Mouse (Mus musculus): ENCODE results near the gene Zfp59. TPM values are rescaled to one million over a fixed set of nuclear protein-coding genes. Genes with fewer than 3 reads are reported as not detected.

The Zfp59 gene
- polyA plus RNA-seq, 1 experiment from 2014 or later, result 10.1 TPM

Other genes starting within 250 kb of the Zfp59 start
- gene Akt2, start 247.1 kb upstream of the Zfp59 start, polyA plus RNA-seq (2016; fragmentation: Nextera tagmentation; extraction: Ambion mirVana), result 95.3 and 101 TPM in 2 replicates
- gene Ttc9b, start 184.7 kb upstream of the Zfp59 start, polyA plus RNA-seq (2016; fragmentation: Nextera tagmentation; extraction: Ambion mirVana), result 1.6 and 1.9 TPM in 2 replicates
- 9.0 and 9.2 TPM in 2 replicates for gene Map3k10, start 164.0 kb upstream of the Zfp59 start, polyA plus RNA-seq (2016; fragmentation: Nextera tagmentation; extraction: Ambion mirVana)
- 4.9 and 5.0 TPM in 2 replicates for gene Zfp607b, start 149.3 kb upstream of the Zfp59 start, polyA plus RNA-seq (2016; fragmentation: Nextera tagmentation; extraction: Ambion mirVana)
- gene Zfp60, start 107.2 kb upstream of the Zfp59 start, polyA plus RNA-seq (2016; fragmentation: Nextera tagmentation; extraction: Ambion mirVana), result 57.1 and 58.6 TPM in 2 replicates
- gene Zfp626, start 31.4 kb upstream of the Zfp59 start, polyA plus RNA-seq (2016; fragmentation: Nextera tagmentation; extraction: Ambion mirVana), result 1.9 and 2.4 TPM in 2 replicates
- 3.6 and 3.9 TPM in 2 replicates for gene Zfp607a, start 18.9 kb downstream of the Zfp59 start, polyA plus RNA-seq (2016; fragmentation: Nextera tagmentation; extraction: Ambion mirVana)
- 9.8 and 10.9 TPM in 2 replicates for gene Zfp974, start 90.9 kb downstream of the Zfp59 start, polyA plus RNA-seq (2016; fragmentation: Nextera tagmentation; extraction: Ambion mirVana)
- gene Zfp780b, start 140.6 kb downstream of the Zfp59 start, polyA plus RNA-seq (2016; fragmentation: Nextera tagmentation; extraction: Ambion mirVana), result 21.5 and 22.2 TPM in 2 replicates
- gene Zfp850, start 175.5 kb downstream of the Zfp59 start, polyA plus RNA-seq (2016; fragmentation: Nextera tagmentation; extraction: Ambion mirVana), result 8.4 and 10.5 TPM in 2 replicates
- gene Psmc4, start 211.5 kb downstream of the Zfp59 start, polyA plus RNA-seq (2016; fragmentation: Nextera tagmentation; extraction: Ambion mirVana), result 416 and 431 TPM in 2 replicates
- 0.30 and 0.88 TPM in 2 replicates for gene Fcgbp, start 232.6 kb downstream of the Zfp59 start, polyA plus RNA-seq (2016; fragmentation: Nextera tagmentation; extraction: Ambion mirVana)